Mouse (Mus musculus) heart, embryonic 16.5 days (tissue): ENCODE measurements around the gene Fbxl12. TPM values are rescaled to one million over a fixed set of nuclear protein-coding genes. Genes with fewer than 3 reads are reported as not detected.

Source experiments
- polyA plus RNA-seq: library from polyadenylated mRNA; unstranded; fragments of >200 nt; fragmentation: Nextera tagmentation; extraction: Ambion mirVana; gene quantifications from 2 replicates; pipeline ENCODE4 v1.2.1, GENCODE M21; 2015

Fbxl12 gene
- polyA plus RNA-seq, 1 experiment from 2014 or later: 21.6 TPM

Other genes starting within 250 kb of the Fbxl12 start
- 7.8 and 9.1 TPM in 2 replicates for gene Zfp26, start 184.6 kb downstream of the Fbxl12 start, polyA plus RNA-seq
- gene Zfp426, start 152.0 kb downstream of the Fbxl12 start, polyA plus RNA-seq: 12.6 and 14.0 TPM in 2 replicates
- 46.1 and 46.2 TPM in 2 replicates for gene Zfp266, start 123.3 kb downstream of the Fbxl12 start, polyA plus RNA-seq
- gene Zfp846, start 63.5 kb downstream of the Fbxl12 start, polyA plus RNA-seq: 11.4 and 12.0 TPM in 2 replicates
- 281 and 320 TPM in 2 replicates for gene Ubl5, start 1.9 kb downstream of the Fbxl12 start, polyA plus RNA-seq
- 47.4 and 48.4 TPM in 2 replicates for gene Pin1, start 7.3 kb upstream of the Fbxl12 start, polyA plus RNA-seq
- 1.4 and 1.7 TPM in 2 replicates for gene Olfm2, start 101.6 kb upstream of the Fbxl12 start, polyA plus RNA-seq
- 1.9 and 2.1 TPM in 2 replicates for gene Col5a3, start 170.3 kb upstream of the Fbxl12 start, polyA plus RNA-seq
- gene Rdh8, start 173.7 kb upstream of the Fbxl12 start, polyA plus RNA-seq: not detected in 2 replicates
- gene A230050P20Rik, start 223.9 kb upstream of the Fbxl12 start, polyA plus RNA-seq: 11.4 and 13.4 TPM in 2 replicates
- 3.8 and 4.0 TPM in 2 replicates for gene Angptl6, start 235.0 kb upstream of the Fbxl12 start, polyA plus RNA-seq
- gene Ppan, start 243.4 kb upstream of the Fbxl12 start, polyA plus RNA-seq: 36.4 and 44.3 TPM in 2 replicates